Mouse (Mus musculus) brain, embryonic 18.5 days (tissue): ENCODE measurements at regions not wholly inside any gene's neighbourhood (a gene's known extent, or its start where the extent isn't known, plus 50 kb on each side); places are given as distances from the start of the nearest gene placed in this dataset.

Experiments used
- DNase-seq: peaks from one replicate; pipeline ENCODE4 v3.0.0-alpha.2; 2012; ENCODE audit warnings: low read depth, low spot score

- DNase-seq: no peak
These were observed 657.2 kb upstream of the Zeb2 start for GRCm38 (mm10) chr2:45774416-45774815.

- no peak for DNase-seq
These were observed 640.0 kb upstream of the Zeb2 start for GRCm38 (mm10) chr2:45757176-45757575.

DNA sequence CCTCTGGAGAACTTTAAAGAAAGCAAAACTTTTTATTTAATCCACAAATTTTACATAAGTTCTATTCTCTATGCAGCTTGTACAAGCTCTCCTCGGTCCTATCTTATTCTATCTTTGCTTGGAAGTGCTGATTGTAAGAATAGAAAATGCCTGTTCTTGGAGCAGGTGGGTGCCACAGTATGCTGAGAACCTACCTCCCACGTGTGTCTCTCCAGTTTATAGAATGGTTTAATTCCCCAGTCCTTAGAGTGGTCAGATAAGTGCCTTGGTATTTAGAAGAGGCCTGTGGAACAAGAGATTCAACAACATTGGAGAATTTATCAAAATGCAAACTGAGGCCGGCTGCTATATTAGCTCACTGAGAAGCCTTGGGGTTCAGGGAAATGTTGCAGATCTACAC is 639.2 kb upstream of the Zeb2 start:
- DNase-seq: no peak

- no peak for DNase-seq
These were observed 634.6 kb upstream of the Zeb2 start for GRCm38 (mm10) chr2:45751746-45752145.

DNA sequence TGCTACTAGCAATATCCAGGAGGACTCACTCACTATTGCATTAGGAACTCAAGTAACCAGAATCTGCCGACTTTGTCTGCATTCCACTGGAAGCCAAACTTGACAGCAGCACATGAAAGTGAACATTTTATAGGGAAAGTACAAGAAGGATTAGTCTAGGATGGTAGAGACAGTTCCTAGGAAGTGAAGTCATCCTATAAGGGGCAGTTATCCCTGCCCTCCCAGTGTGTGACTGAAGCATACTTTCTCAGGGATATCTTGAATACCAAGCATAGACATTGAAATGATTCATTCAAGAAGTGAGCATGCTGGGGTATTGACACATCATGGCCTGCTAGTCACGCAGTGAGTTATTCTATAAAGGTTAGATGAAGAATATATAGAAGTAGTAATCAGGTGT is 632.2 kb upstream of the Zeb2 start:
- no peak for DNase-seq

DNA sequence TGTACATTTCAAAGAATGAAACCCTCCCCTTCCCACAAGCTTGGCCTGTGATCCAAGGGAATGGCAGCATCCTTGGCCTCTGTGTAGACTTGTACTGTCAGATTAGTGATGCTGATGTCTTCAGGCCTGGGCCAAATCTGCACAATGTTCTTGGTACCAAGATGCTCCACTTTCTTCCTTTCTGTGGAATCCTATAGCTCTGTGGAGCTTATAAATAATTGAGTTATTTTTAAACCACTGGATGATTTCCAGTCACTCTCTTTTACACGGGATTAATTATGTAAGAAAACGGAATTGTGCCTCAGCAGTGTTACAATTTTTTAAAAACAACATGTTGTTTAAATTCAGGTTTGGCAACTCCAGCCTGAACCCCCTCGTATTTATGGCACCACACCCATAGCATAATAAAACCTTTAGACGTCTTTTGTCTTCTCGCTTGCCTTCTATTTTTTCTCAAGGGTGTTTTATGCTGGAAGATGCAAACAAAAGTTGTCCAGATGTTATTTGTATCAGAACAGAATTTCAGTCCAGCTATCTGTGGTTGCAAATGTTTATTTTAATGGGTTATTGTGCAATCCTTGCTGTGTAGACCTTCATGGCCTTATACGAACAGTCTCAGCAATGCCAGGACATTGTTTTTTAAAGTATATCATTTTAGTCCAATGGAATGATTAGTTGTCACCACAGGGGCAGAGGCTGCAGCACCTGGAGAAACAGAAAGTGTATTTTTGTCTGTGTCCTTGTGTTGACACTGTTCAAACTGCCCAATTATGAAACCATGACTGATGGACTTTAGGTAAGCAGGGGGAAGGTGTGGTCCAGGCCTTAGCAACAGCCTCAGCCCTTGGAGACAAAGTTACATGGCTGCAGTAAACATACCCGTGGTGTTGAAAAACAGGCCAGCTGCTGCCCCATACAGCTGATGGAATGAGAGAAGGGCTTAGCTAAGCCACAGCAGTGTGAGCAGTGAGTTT is 630.4 kb upstream of the Zeb2 start:
- no peak for DNase-seq

DNA sequence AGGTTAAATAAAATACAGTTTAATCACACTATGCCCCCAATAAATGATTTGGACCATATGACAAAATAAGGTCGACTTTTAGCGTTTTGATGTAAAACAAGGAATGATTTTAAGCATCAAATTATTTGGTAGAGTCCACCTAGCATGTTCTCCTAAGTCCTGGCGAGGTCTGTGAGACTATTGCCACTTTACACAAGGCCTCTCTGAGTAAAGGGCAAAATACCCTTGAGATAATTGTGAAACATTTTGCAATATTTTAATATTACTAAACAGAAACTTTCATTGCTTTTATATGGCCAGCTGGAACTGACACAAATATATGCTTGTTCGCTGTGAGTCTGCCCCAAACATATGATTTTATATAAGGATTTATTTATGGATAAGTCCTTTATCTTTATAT is 629.4 kb upstream of the Zeb2 start:
- no peak for DNase-seq

GRCm38 (mm10) chr2:45736278-45736677 is 619.1 kb upstream of the Zeb2 start:
- DNase-seq: no peak

- no peak for DNase-seq
These were observed 596.8 kb upstream of the Zeb2 start for GRCm38 (mm10) chr2:45713997-45714396.

DNA sequence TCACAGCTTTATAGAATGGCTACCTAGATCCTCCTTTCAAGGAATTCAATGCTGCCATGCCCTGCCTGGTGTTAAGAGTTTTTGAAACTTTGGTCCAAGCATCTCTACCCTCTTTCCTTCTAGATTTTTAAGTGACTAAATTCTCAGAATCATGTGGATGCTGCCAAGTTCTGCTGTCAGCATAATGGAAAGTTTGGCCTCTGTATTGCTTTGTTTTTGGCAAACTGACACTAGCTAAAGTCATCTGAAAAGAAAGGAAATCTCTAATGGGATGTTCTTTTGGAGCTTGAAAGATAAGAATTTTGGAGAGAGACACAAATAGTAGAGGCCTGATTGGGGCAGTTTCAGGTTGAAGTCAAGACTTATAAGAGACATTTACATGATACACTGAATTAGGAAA is 589.8 kb upstream of the Zeb2 start:
- DNase-seq: no peak

GRCm38 (mm10) chr2:45702511-45702910 is 585.3 kb upstream of the Zeb2 start:
- no peak for DNase-seq

- DNase-seq: no peak
These were observed 583.4 kb upstream of the Zeb2 start for GRCm38 (mm10) chr2:45700578-45700977.

- no peak for DNase-seq
These were observed 576.3 kb upstream of the Zeb2 start for GRCm38 (mm10) chr2:45693291-45694020.

GRCm38 (mm10) chr2:45692819-45693218 is 575.6 kb upstream of the Zeb2 start:
- no peak for DNase-seq

- no peak for DNase-seq
These were observed 571.8 kb upstream of the Zeb2 start for GRCm38 (mm10) chr2:45688996-45689395.

- no peak for DNase-seq
These were observed 564.1 kb upstream of the Zeb2 start for GRCm38 (mm10) chr2:45681251-45681650.

DNA sequence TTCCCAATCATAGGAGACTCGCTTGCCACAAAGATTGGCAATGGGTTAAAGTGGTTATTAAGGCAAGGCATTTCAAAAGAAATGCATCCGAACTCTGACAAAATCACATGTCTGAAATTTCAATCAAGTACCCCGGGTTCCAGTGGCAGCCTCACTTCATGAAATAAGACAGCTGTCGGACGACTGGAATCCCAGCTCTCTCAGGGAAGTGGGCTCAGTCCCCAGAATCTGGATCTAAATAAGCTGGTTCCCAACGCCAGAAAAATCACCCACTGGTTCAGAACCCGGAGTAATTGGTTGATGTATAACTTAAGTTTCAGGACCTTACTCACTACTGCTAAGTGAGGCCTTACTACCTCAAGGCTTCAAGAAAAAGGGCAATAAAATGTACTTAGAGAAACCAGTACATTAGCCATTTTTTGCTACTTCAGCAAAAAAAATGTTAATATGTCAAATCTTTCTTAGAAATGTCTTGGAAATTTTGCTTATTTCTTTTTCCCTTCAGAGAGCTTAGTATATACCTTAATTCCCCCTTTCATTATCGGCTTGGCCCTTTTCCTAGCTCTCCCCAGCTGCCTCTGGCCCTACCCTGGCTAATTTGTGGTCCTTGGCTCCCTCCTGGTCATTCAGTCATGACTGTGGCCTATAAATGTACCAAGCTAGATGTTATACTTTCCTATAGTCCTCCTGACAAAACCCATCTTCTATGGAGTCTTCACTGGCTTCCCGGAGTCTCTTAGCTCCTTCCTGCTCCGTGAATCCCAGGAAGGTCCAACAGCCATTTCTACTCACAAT is 562.1 kb upstream of the Zeb2 start:
- no peak for DNase-seq

DNA sequence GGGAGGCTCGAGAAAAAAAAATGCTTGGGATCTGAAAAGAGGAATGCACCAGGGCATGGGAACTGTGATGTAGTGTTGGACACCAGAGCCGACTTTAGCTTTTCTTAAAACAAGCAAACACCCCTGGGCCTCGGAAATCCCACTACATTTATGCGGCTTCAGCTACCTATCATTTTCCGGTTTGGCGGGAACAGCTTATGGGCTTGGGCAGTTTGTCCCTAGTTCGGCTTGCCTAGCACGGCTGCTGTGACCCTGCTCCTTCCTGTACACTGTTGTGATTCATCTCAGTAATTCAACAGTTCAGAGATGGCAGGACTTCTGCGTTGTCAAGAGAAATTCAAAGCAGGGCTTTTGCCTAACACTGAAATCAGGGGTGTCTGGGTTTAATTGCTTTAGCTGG is 561.5 kb upstream of the Zeb2 start:
- DNase-seq: no peak

GRCm38 (mm10) chr2:45675776-45676175 is 558.6 kb upstream of the Zeb2 start:
- DNase-seq: no peak

DNA sequence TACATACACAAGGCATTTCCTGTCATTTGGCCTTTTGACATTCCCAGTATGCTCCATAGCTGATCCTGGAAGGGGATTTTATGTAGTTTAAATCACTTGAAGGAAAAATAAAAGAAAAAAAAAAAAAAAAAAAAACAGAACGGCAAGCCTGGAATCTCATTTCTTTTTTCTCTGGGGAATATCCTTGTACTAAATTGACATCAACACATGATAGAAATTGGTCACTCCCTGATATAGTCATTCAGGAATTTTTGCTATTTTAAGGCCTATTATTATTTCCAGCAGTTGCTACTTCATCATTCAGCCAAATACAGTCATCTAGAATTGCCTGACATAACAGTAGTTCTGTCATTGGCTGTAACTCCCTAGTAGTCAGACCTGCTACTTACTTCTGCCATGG is 538.8 kb upstream of the Zeb2 start:
- no peak for DNase-seq

DNA sequence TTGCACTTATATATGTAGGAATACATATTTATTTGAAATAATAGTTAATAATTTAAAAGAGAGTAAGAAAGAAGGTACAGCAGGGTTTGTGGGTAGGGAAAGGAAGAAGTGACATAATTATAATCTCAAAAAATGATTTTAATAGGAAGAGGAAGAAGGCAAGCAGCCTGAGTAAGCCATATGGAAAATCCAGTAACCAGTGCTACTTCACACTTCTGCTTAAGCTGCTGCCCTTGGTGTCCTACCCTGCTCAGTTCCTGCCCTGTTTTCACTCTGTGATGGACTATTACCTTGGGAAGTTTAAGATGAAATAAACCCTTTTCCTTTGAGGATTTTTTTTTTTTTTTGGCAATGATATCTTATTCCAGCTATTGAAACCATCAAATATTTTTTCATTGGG is 537.5 kb upstream of the Zeb2 start:
- DNase-seq: no peak

DNA sequence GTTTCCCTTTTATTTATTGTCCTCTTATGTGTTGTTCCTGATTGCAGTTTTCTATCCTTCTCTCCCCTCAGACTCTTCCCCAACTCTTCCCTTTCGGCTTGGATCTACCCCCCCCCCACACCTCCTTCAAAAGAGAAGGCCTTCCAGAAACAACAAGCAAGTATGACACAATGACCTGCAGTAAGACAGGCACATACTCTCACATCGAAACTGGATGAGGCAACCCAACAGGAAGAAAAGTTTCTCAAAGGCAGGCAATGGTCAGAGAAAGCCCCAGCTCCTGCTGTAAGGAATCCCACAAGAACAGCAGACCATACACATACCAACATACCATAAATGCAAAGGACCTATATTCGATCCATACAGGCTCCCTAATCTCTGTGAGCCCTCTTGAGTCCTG is 535.8 kb upstream of the Zeb2 start:
- DNase-seq: no peak
